Mouse (Mus musculus): ENCODE data around the gene Cbfb. TPM values are rescaled to one million over a fixed set of nuclear protein-coding genes. Genes with fewer than 3 reads are reported as not detected.
"Not testable (repeated sequence)": the region's sequence is repeated elsewhere in the genome, so short reads cannot be mapped to it uniquely, and the experiment has no call there.

The Cbfb gene
- polyA plus RNA-seq, 1 experiment from 2014 or later, result 59.6 TPM

DNA sequence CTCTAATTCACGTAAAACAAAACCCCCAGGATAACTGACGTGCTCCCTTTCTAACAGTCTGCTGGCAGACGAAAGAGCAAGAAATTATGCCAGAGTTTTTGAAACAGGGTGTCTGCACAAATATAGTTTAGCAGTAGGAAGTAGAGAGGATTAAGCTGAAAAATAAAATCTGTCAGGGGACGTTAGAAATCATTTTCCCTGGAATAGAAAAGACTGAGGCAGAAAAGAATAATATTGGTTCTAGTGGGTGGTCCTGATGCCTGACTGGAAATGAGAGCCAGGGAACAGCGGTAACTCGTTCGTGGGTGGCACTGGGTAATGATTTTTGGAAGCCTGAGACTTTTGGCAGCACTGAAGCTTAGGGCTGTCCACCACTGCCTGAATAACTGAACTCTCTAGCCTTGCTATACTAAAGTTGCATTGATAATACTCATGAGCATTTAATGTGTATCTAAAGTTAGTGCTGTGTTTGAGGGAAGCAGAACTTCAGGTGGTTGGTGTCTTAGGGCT is 36.3 kb downstream of the Cbfb start:
- DNase-seq (ENCODE audit: low spot score), result no peak
- no peaks in the 10 kb centered on the region for H3K9me3 ChIP-seq
- no peak overlapping the region for H3K4me3 ChIP-seq
- H3K27ac ChIP-seq, result no peak overlapping the region
- whole genome bisulfite sequencing, result 87% methylated on average over 7 of the region's 7 CpGs
- peaks cover 36% of the 10 kb centered on the region for H3K36me3 ChIP-seq
- no peaks in the 10 kb centered on the region for H3K27me3 ChIP-seq (ENCODE audit: insufficient read depth, poor library complexity, severe bottlenecking)
- no peaks in the 10 kb centered on the region; the same call in 1 of the 2 replicates for H3K4me1 ChIP-seq

DNA sequence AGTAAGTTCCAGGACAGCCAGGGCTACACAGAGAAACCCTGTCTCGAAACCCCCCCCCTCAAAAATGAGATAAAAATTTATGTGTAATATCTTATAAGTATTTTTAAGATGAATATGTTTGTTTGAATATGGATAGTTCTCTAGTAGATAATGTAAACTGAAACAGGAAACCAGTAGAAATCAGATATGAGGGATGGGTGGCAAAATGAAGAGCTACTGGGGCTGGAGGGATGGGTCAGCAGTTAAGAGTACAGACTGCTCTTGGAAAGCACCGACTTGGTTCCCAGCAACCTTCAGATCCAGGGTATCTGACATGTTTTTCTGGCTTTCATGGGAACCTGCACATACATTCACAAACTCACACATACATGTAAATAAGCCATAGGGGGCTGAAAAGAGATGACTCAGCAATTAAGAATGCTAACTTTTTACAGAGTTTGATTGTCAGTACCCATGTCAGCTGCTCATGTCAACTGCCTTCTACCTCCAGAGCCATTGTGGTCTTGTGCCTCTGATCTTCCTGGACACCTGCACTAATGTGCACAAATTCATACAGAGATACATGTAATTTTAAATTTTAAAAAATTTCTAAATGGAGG is 37.3 kb downstream of the Cbfb start:
- WGBS, result 90% methylated on average over 2 of the region's 2 CpGs
- H3K4me3 ChIP-seq, result no peak overlapping the region
- H3K36me3 ChIP-seq, result peaks cover 32% of the 10 kb centered on the region
- H3K27ac ChIP-seq, result no peak overlapping the region
- no peaks in the 10 kb centered on the region; the same call in 1 of the 2 replicates for H3K4me1 ChIP-seq
- H3K27me3 ChIP-seq (ENCODE audit: insufficient read depth, poor library complexity, severe bottlenecking), result no peaks in the 10 kb centered on the region
- no peaks in the 10 kb centered on the region for H3K9me3 ChIP-seq
- no peak for DNase-seq (ENCODE audit: low spot score)

DNA sequence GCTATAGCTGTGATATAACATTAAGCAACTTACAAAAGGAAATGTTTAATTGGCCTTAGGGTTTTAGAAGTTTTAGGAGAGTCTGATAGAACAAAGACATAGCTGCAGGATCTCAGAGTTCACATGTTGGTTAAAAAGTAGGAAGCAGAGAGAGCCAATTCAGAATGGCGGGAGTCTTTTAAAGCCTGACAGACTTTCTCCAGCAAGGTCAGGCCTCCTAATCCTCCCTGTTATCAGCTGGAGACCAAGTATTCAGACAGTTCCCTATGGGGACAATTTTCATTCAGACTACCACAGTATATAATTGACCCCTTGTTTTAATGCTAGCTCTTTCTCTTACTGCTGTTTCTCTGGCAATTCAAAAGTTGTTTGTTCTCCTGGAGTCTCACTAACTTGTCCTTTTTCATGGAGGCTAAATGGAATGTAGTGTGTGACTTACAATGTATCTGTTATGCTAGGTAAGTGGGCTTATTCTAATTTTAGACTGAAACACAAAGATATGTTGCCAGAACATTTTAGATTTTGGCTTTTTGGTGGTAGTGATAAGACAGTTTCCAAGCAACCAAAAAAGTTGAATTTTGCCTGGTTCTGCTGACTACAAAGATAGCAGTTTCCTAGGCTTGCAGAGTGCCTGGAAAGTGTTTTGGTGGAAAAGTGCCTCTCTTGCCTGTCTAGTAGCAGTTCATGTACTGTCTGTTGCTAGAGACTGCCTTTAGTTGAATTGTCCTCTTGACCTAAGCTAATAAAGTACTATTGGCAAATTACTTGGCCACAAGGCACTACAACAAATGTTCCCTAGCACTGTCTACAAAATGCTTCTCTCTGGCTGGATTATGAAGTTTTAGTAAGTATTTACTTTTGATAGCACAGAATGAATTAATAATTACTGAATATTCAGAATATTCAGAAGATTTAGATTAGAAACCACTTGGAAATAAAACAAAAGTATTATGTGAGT is 39.0 kb downstream of the Cbfb start:
- WGBS, result 62% methylated on average over 1 of the region's 1 CpGs
- Histone ChIP-seq H3K4me3 (no peak overlapping the region), H3K27me3 (ENCODE audit: insufficient read depth, poor library complexity, severe bottlenecking) (no peaks in the 10 kb centered on the region), H3K36me3 (peaks cover 24% of the 10 kb centered on the region), H3K4me1 (no peaks in the 10 kb centered on the region; the same call in 1 of the 2 replicates), H3K27ac (no peak overlapping the region), H3K9me3 (no peaks in the 10 kb centered on the region)
- no peak for DNase-seq (ENCODE audit: low spot score)

- Histone ChIP-seq H3K27me3 (ENCODE audit: insufficient read depth, poor library complexity, severe bottlenecking) (no peaks in the 10 kb centered on the region), H3K36me3 (peaks cover 26% of the 10 kb centered on the region), H3K4me3 (no peak overlapping the region), H3K9me3 (no peaks in the 10 kb centered on the region), H3K4me1 (no peaks in the 10 kb centered on the region; the same call in 1 of the 2 replicates), H3K27ac (no peak overlapping the region)
- WGBS, result 88% methylated on average over 5 of the region's 5 CpGs
- DNase-seq (ENCODE audit: low spot score), result no peak
These were observed 43.6 kb downstream of the Cbfb start for GRCm38 (mm10) chr8:105214104-105214503.

GRCm38 (mm10) chr8:105217926-105218522 is 47.5 kb downstream of the Cbfb start:
- WGBS, result 73% methylated on average over 5 of the region's 5 CpGs
- DNase-seq (ENCODE audit: low spot score), result no peak
- H3K27ac ChIP-seq, result no peak overlapping the region
- H3K27me3 ChIP-seq (ENCODE audit: insufficient read depth, poor library complexity, severe bottlenecking), result no peaks in the 10 kb centered on the region
- no peaks in the 10 kb centered on the region for H3K4me1 ChIP-seq
- peaks cover 18% of the 10 kb centered on the region for H3K36me3 ChIP-seq
- H3K4me3 ChIP-seq, result no peak overlapping the region
- no peaks in the 10 kb centered on the region for H3K9me3 ChIP-seq

DNA sequence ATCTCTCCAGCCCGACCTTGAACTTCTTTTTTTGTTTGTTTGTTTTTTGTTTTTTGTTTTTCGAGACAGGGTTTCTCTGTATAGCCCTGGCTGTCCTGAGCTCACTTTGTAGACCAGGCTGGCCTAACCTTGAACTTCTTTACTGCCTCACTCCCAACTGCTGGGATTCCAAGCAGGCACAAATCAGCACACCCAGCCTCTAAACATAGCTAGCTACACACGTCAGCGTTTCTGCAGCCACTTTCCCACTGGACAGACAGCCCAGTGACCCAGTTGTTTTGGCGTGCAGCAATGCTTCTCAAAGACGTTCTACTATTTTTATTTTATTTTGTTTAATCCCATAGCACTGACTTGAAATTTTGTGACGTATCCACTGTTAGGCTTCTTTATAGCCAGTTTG is 53.4 kb downstream of the Cbfb start:
- peak overlapping the region; percentile 91; the same call in 1 of the 2 replicates for H3K4me3 ChIP-seq
- DNase-seq (ENCODE audit: low spot score), result no peak
- H3K27ac ChIP-seq, result peak overlapping the region; percentile 91; the same call in 1 of the 2 replicates
- H3K27me3 ChIP-seq (ENCODE audit: insufficient read depth, poor library complexity, severe bottlenecking), result no peaks in the 10 kb centered on the region
- peaks cover 16% of the 10 kb centered on the region for H3K4me1 ChIP-seq
- 76% methylated on average over 7 of the region's 7 CpGs for WGBS
- no peaks in the 10 kb centered on the region for H3K9me3 ChIP-seq
- no peaks in the 10 kb centered on the region for H3K36me3 ChIP-seq

DNA sequence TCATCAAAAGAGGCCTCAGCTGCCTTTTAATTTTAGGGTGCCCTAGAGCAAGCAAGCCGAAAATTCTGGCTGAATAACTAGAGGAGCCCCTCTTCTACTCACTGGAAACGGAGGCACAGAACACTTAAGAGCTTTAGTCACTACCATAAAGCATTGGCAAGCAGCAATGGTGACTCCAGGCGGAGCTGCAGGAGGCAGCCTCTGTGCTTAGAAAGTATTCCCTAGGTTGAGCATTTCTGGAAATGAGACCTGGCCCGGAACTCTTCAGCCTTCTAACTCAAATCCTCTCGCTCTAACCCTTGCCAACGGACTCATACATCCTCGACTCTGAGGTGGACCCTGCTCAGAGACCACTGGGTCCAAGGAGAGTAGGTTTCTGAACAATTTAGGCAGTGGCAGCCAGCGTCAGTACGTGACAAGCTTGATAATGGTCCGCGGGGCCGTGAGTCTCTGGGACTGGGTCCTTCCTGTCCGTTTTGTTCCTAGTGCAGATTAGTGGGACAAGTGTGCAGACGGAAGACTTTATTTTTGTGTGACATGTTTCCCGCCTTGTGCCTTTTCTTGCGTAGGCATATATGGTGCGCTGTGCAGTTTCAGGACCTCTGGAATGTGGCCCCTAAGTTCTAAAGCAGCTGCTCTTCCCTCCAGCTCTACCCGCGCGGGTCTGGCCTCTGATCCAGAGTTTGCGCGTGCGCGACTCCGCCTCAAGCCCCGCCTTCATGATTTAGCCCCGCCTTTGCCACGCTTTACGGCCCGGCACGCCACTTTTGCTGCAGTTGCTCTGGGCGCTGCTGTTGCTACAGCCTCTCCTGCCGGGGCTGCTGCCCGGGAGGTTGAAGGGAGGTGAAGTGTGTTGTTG is 54.2 kb downstream of the Cbfb start, which contains the start of gene D230025D16Rik:
TSS of gene D230025D16Rik (plus strand) at position 733 of the 859 bp plus-strand sequence.
- WGBS, result 4% methylated on average over 34 of the region's 34 CpGs
- peak; percentile 98 for DNase-seq (ENCODE audit: low spot score)
- peak within 1 kb of the TSS; percentile 91 for H3K4me3 ChIP-seq
- H3K27me3 ChIP-seq (ENCODE audit: insufficient read depth, poor library complexity, severe bottlenecking), result no peaks in the 10 kb centered on the region
- peak within 1 kb of the TSS; percentile 91 for H3K27ac ChIP-seq
- no peaks in the 10 kb centered on the region for H3K36me3 ChIP-seq
- peaks cover 16% of the 10 kb centered on the region for H3K4me1 ChIP-seq
- no peaks in the 10 kb centered on the region for H3K9me3 ChIP-seq

GRCm38 (mm10) chr8:105225272-105225593 is 54.8 kb downstream of the Cbfb start:
- no peak for DNase-seq (ENCODE audit: low spot score)
- H3K4me1 ChIP-seq, result peaks cover 16% of the 10 kb centered on the region
- H3K27me3 ChIP-seq (ENCODE audit: insufficient read depth, poor library complexity, severe bottlenecking), result no peaks in the 10 kb centered on the region
- peak overlapping the region; percentile 91 for H3K4me3 ChIP-seq
- H3K36me3 ChIP-seq, result no peaks in the 10 kb centered on the region
- 0% methylated on average over 27 of the region's 27 CpGs for WGBS
- peak overlapping the region; percentile 91 for H3K27ac ChIP-seq
- no peaks in the 10 kb centered on the region for H3K9me3 ChIP-seq

DNA sequence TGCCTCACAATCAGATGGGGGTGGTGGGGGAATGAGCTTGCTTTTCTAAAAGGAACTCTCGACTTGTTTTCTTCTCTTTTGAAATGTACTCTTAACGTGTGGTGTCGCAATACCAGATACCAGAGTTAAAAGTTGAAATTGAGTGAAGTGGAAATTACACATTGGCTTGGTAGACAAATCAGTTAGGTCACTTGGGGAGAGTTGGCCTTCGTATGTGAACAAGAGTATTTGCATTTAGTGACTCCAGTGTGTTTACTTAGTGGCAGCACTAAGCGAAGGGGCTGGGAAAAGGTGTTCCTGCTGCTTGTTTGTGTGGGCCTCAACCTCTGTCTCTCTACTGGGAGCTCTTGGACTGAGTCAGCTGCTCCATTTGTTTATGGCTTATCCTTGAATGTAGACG is 55.4 kb downstream of the Cbfb start:
- DNase-seq (ENCODE audit: low spot score), result no peak
- WGBS, result 25% methylated on average over 6 of the region's 6 CpGs
- Histone ChIP-seq H3K27me3 (ENCODE audit: insufficient read depth, poor library complexity, severe bottlenecking) (no peaks in the 10 kb centered on the region), H3K9me3 (no peaks in the 10 kb centered on the region), H3K27ac (no peak overlapping the region), H3K36me3 (no peaks in the 10 kb centered on the region), H3K4me1 (peaks cover 18% of the 10 kb centered on the region), H3K4me3 (peak overlapping the region; percentile 91)

DNA sequence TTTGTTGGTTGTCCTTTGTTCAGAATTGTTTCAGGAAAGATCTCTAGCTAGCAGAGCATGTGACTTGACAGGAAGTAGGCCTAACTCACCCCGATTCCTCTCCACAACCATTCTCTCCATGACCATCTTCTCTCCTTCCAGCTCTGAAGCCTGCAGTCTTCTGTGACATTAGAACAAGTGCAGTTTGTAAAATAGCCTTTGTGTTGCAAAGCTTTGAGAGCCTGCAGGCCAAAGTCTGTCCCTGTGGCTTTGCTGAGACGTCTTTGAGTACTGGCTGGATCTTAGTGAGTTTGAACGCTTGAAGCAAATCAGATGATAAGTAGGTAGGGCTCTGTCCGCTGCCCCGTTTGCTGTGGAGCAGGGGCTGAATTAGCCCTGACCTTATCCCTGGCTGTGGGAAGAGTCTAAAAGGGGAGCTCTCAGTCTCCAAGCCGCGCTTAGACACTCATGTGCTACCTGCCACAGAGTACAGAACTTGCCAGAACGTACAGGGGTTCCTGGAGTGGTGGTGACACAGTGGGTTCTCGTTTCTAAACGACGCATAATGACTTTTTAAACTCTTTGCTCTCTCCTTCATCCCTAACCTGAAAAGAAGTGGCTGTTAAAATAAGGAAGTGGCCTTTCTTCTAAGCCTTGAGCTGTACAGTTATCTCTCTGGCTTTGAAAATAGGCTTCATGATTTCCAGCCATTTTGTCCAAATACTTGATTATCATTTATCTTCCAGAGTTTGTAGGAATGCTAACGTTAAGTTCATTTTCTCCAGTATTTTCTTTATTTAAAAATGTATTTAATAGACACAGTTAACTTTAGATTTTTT is 61.2 kb downstream of the Cbfb start:
- H3K36me3 ChIP-seq, result peaks cover 17% of the 10 kb centered on the region; the same call in 1 of the 2 replicates
- 80% methylated on average over 12 of the region's 12 CpGs for WGBS
- no peak for DNase-seq (ENCODE audit: low spot score)
- H3K4me1 ChIP-seq, result 0 out of 2 replicates have a peak, but pooled peaks cover 5% of the 10 kb centered on the region
- H3K27ac ChIP-seq, result 0 out of 2 replicates have a peak overlapping the region, but pooled peaks have one; percentile 29
- no peaks in the 10 kb centered on the region for H3K27me3 ChIP-seq (ENCODE audit: insufficient read depth, poor library complexity, severe bottlenecking)
- no peak overlapping the region for H3K4me3 ChIP-seq
- no peaks in the 10 kb centered on the region for H3K9me3 ChIP-seq

DNA sequence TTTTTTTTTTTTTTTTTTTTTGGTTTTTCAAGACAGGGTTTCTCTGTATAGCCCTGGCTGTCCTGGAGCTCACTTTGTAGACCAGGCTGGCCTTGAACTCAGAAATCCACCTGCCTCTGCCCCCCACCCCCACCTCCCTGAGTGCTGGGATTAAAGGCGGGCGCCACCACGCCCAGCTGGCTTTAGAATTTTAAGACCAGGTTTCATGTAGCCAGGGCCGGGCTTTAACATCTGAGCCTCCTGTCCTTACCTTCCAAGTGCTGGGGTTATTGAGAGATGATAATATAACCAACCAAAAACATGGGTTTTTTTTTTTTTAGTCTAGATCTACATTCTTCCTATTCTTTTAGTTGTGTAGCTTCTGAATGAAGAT is 61.8 kb downstream of the Cbfb start:
- H3K9me3 ChIP-seq; DNase-seq (ENCODE audit: low spot score); H3K27me3 ChIP-seq (ENCODE audit: insufficient read depth, poor library complexity, severe bottlenecking); H3K4me3 ChIP-seq; H3K27ac ChIP-seq; H3K4me1 ChIP-seq: not testable (repeated sequence)
- peaks cover 18% of the 10 kb centered on the region; the same call in 1 of the 2 replicates for H3K36me3 ChIP-seq
- WGBS, result 85% methylated on average over 4 of the region's 4 CpGs
